Mouse (Mus musculus): ENCODE measurements at regions not wholly inside any gene's neighbourhood (a gene's known extent, or its start where the extent isn't known, plus 50 kb on each side); places are given as distances from the start of the nearest gene placed in this dataset.
A peak's percentile ranks its signal among the peaks of the same experiment; 100 is the strongest.

DNA sequence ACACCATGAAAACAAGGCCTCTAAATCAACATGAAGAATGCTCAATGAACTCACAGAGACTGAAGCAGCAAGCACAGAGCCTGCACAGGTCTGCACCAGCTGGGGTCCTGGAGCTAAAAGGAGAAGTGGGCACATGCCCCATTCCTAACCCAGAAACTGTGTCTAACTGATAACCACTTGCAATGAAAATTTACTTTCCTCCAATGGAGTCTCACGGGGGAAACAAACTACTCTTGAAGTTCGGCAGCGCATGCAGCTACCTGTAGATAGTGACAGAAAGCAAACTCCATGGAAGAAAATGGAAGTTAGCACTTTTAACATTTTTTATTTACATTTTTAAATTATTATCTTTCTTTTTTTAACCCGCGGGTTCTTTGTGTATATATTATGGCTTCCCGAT, 76.8 kb upstream of the Akap6 start:
- DNase-seq, result no peak

- no peak for DNase-seq
These were observed 75.6 kb upstream of the Akap6 start for GRCm38 (mm10) chr12:52623416-52624108.

- no peak for DNase-seq
These were observed 74.3 kb upstream of the Akap6 start for GRCm38 (mm10) chr12:52624871-52625270.

GRCm38 (mm10) chr12:52628771-52629170, 70.4 kb upstream of the Akap6 start:
- peak; percentile 14 for DNase-seq

GRCm38 (mm10) chr12:52635121-52635878, 63.9 kb upstream of the Akap6 start:
- DNase-seq, result no peak

GRCm38 (mm10) chr12:52636186-52636881, 62.8 kb upstream of the Akap6 start:
- DNase-seq, result no peak

- no peak for DNase-seq
These were observed 62.3 kb upstream of the Akap6 start for GRCm38 (mm10) chr12:52636920-52637319.

- peak; percentile 53 for DNase-seq
These were observed 61.5 kb upstream of the Akap6 start for GRCm38 (mm10) chr12:52637506-52638249.

- no peak for DNase-seq
These were observed 60.7 kb upstream of the Akap6 start for GRCm38 (mm10) chr12:52638461-52638860.

DNA sequence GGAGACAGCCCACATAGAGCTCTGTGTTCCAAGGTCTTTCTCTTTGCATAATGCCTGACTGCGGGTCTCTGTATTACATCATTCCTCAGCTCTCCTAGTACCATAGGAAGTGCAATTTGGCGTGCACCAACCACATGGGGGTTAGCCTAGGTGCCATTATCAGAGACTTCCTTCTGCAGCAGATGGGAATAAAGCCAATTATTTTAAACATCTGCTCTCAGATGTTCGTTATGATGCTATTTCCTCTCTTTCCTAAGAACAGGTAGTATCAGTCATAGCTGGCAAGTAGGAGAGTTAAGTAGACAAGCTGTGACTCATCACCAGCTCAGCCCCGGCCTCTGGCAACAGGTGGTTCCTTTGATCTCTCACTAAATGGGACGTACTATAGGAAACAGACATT, 55.1 kb upstream of the Akap6 start:
- no peak for DNase-seq

Measured in layer of hippocampus, adult 9-11 months (tissue).